Mouse (Mus musculus) lung, adult 2 months (tissue): ENCODE results near the gene Lrrc23.

ENCODE experiments used
- CTCF ChIP-seq: fragments of 200-500 bp; IDR thresholded peaks from 2 replicates; pipeline ENCODE4 v1.5.1; 2011; ENCODE audit warnings: mild to moderate bottlenecking, low read length, control low read depth; ENCODE audit not compliant: insufficient read depth
- POLR2A ChIP-seq: fragments of 200-500 bp; IDR thresholded peaks from 2 replicates; pipeline ENCODE4 v1.6.1; 2011; ENCODE audit warnings: low read depth, mild to moderate bottlenecking, control low read depth, low read length, borderline replicate concordance; ENCODE audit errors: extremely low read depth

DNA sequence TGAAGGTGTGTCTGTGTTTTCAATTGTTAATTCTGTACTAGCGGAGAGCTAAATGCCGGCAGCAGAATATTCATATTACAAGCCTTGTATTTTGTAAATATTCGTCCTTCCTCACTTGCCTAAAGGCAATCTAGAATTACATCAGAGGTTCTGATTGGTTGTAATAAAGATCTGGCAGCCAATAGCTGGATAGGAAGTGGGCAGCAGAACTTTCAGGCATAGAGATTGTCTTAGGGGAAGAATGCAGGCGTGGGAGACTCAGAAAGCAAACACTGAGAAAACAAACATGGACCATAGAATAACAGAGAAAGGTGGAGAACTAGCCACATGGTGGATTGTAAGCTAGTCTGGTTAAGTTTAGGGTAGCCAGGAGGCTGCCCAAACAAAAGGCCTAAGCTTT lies 10.6 kb upstream of the Lrrc23 start:
- TF ChIP-seq POLR2A (no peak), CTCF (no peak)
